In the genomic region with DNA sequence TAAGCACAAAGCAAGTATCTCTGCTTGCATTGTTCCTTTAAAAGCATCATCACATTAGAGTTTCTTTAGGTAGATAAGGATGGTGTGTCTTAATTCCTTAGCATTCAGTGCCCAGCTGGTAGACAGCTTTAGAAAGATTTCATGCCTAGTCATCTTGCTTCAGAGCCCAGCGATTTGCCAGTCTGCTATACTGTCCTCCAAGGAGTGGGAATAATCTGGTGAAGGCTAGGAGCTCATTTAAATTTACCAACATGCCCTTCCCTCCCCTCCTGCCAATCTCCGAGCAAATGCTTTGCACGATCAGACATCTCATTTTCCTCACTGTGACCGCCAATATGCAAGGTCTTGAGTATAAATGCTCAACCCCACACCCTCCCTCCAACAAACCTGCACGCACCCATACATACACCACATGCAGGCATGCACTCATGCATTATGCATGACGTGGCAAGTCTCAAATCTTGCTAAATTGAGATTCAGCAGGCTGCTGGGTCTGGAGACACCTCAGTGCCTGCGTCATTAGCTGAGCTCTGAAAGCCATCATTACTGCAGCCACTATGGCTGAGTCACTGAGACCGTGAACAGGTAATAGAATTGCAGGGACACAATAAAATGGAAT, we compare ENCODE assay signal across 11 mouse cellular contexts.
A peak's percentile ranks its signal among the peaks of the same experiment; 100 is the strongest.
DNase-seq lines count a peak whose midpoint lies in the region; ATAC-seq and TF ChIP-seq lines count a peak whose summit lies in the region.
"Had no signal": no experiment of that assay in that cellular context is flagged by ENCODE, and none has a peak within 500 bp of the region (broad histone marks: within the 10 kb centered on the region; RNA-seq: fewer than 3 reads in every experiment).

No protein-coding gene starts in this region.

- intact Hi-C loops in gastrocnemius, postnatal 36 days (cut with DNase I), result no loop called here

- H3K4me1 ChIP-seq in forebrain, embryonic 16.5 days (replicated peaks; ENCODE audit: control insufficient read depth, insufficient read depth, low read length), result peaks cover 6% of the 10 kb centered on the region; the same call in 1 of the 2 replicates
- no peaks in the 10 kb centered on the region for H3K4me1 ChIP-seq in hindbrain, postnatal 0 days (ENCODE audit: insufficient read depth, low read length)
- peaks cover 8% of the 10 kb centered on the region for H3K4me1 ChIP-seq in neural tube, embryonic 15.5 days
- H3K4me1 ChIP-seq: heart, embryonic 12.5 days; limb, embryonic 15.5 days had no signal

- H3K27ac ChIP-seq in forebrain, embryonic 16.5 days (ENCODE audit: low read length), result no peak overlapping the region
- peak overlapping the region; percentile 26; the same call in 1 of the 2 replicates for H3K27ac ChIP-seq in hindbrain, postnatal 0 days
- peak overlapping the region; percentile 56 for H3K27ac ChIP-seq in neural tube, embryonic 15.5 days (replicated peaks)
- H3K27ac ChIP-seq: limb, embryonic 15.5 days had no signal

- DNase-seq in layer of hippocampus, adult 9-11 months, result peak; percentile 39
- no peak for DNase-seq in layer of hippocampus, adult 9-10 months (ENCODE audit: low spot score)
- DNase-seq in hindbrain, postnatal 0 days (ENCODE audit: low spot score), result peak; percentile 56
- no peak for DNase-seq in gastrocnemius, postnatal 36 days
- no peak for DNase-seq in adrenal gland, postnatal 25 days
- DNase-seq: cerebellum, postnatal 14 days had no signal

- no peak overlapping the region for H3K4me3 ChIP-seq in forebrain, embryonic 16.5 days (replicated peaks; ENCODE audit: low read length)
- H3K4me3 ChIP-seq in hindbrain, postnatal 0 days (ENCODE audit: low read length), result no peak overlapping the region
- no peak overlapping the region for H3K4me3 ChIP-seq in neural tube, embryonic 15.5 days (replicated peaks)
- H3K4me3 ChIP-seq: heart, embryonic 12.5 days; limb, embryonic 15.5 days had no signal

- WGBS in forebrain, embryonic 16.5 days, result 20% methylated on average over 8 of the region's 8 CpGs
- 31% methylated on average over 8 of the region's 8 CpGs for WGBS in hindbrain, postnatal 0 days
- WGBS in neural tube, embryonic 15.5 days, result 26% methylated on average over 8 of the region's 8 CpGs

- H3K4me2 ChIP-seq in forebrain, embryonic 16.5 days (ENCODE audit: low read length), result peak overlapping the region; percentile 27; the same call in 1 of the 2 replicates
- H3K4me2 ChIP-seq in hindbrain, postnatal 0 days (ENCODE audit: low read depth, low read length), result no peak overlapping the region
- no peak overlapping the region for H3K4me2 ChIP-seq in neural tube, embryonic 15.5 days
- H3K4me2 ChIP-seq: heart, embryonic 12.5 days; limb, embryonic 15.5 days had no signal

- H3K9me3 ChIP-seq in forebrain, embryonic 16.5 days (ENCODE audit: control insufficient read depth, low read length), result no peaks in the 10 kb centered on the region
- no peaks in the 10 kb centered on the region for H3K9me3 ChIP-seq in hindbrain, postnatal 0 days (ENCODE audit: low read length)
- no peaks in the 10 kb centered on the region for H3K9me3 ChIP-seq in neural tube, embryonic 15.5 days (replicated peaks)
- H3K9me3 ChIP-seq: heart, embryonic 12.5 days; limb, embryonic 15.5 days had no signal

- no peaks in the 10 kb centered on the region for H3K27me3 ChIP-seq in forebrain, embryonic 16.5 days (replicated peaks; ENCODE audit: control insufficient read depth, insufficient read depth, low read length)
- H3K27me3 ChIP-seq in hindbrain, postnatal 0 days (ENCODE audit: insufficient read depth, low read length), result no peaks in the 10 kb centered on the region
- H3K27me3 ChIP-seq in neural tube, embryonic 15.5 days (replicated peaks), result no peaks in the 10 kb centered on the region
- H3K27me3 ChIP-seq: heart, embryonic 12.5 days; limb, embryonic 15.5 days had no signal

- no peak overlapping the region for H3K9ac ChIP-seq in forebrain, embryonic 16.5 days (replicated peaks; ENCODE audit: low read depth, low read length)
- no peak overlapping the region for H3K9ac ChIP-seq in hindbrain, postnatal 0 days (replicated peaks; ENCODE audit: low read length)
- H3K9ac ChIP-seq in neural tube, embryonic 15.5 days (replicated peaks), result no peak overlapping the region
- H3K9ac ChIP-seq: heart, embryonic 12.5 days; limb, embryonic 15.5 days had no signal

- no peaks in the 10 kb centered on the region for H3K36me3 ChIP-seq in forebrain, embryonic 16.5 days (ENCODE audit: control insufficient read depth, insufficient read depth)
- H3K36me3 ChIP-seq in hindbrain, postnatal 0 days (ENCODE audit: insufficient read depth, low read length), result no peaks in the 10 kb centered on the region
- H3K36me3 ChIP-seq in neural tube, embryonic 15.5 days, result no peaks in the 10 kb centered on the region
- H3K36me3 ChIP-seq: heart, embryonic 12.5 days; limb, embryonic 15.5 days had no signal

- TF ChIP-seq CTCF in hindbrain, postnatal 0 days (IDR thresholded peaks at IDR 0.05; ENCODE audit: low read depth), result no peak

- ATAC-seq in forebrain, embryonic 16.5 days, result peak; percentile 96
- peak; percentile 90 for ATAC-seq in hindbrain, postnatal 0 days
- peak; percentile 91 for ATAC-seq in neural tube, embryonic 15.5 days (ENCODE audit: low FRiP score)
- no peak for ATAC-seq in granulocyte monocyte progenitor cell, adult 5-6 weeks (replicated peaks; ENCODE audit: poor library complexity, severe bottlenecking)

Comparison
In these comparisons a context has a peak if more than half of its experiments do, and no peak if none do; other contexts are left out.
1. DNase-seq: peak in layer of hippocampus, adult 9-11 months (single experiment) and hindbrain, postnatal 0 days (single experiment); none in layer of hippocampus, adult 9-10 months (single experiment), gastrocnemius, postnatal 36 days (0 of 2) and adrenal gland, postnatal 25 days (single experiment).